Mouse (Mus musculus) heart, postnatal 14 days (tissue): ENCODE results near the gene Zbtb24. TPM values are rescaled to one million over a fixed set of nuclear protein-coding genes. Genes with fewer than 3 reads are reported as not detected.

Experiments
- DNase-seq, 2 experiments: peaks; one replicate each; pipeline ENCODE4 v3.0.0; 2021 to 2022
- intact Hi-C: fragments of 180-260 bp; cut with DNase I; formaldehyde crosslinking; loops from one replicate; pipeline ENCODE4 v1.15.1; 2025
- total RNA-seq, 2 experiments: library from RNA; stranded (reverse); gene quantifications; 2 replicates each; pipeline ENCODE4 v1.2.3; 2021

Zbtb24 gene
- total RNA-seq, 2 experiments from 2014 or later = 9.6 to 9.8 TPM

GRCm38 (mm10) chr10:41489294-41489693 lies 39.1 kb downstream of the Zbtb24 start:
- DNase-seq = no peak
- intact Hi-C loops = no loop called here

- intact Hi-C loops = no loop called here
- DNase-seq = peak; percentile 96 to 97
These were observed 39.7 kb downstream of the Zbtb24 start, which contains the start of the genes Smpd2 and Ppil6 for GRCm38 (mm10) chr10:41489708-41490517. TSS of gene Smpd2 (minus strand) at chr10:41490369. TSS of gene Ppil6 (plus strand) at chr10:41490439.

- DNase-seq = no peak
- intact Hi-C loops = no loop called here
These were observed 40.3 kb downstream of the Zbtb24 start for GRCm38 (mm10) chr10:41490518-41490873.

- DNase-seq = no peak
- intact Hi-C loops = no loop called here
These were observed 40.9 kb downstream of the Zbtb24 start for GRCm38 (mm10) chr10:41491111-41491510.

GRCm38 (mm10) chr10:41500941-41501340 lies 50.8 kb downstream of the Zbtb24 start:
- intact Hi-C loops = loop anchor here (10.0 kb wide), 1 partner anchor 46 kb away; the partner anchor contains the start of gene Zbtb24
- peak; percentile 49 to 61 for DNase-seq

GRCm38 (mm10) chr10:41504996-41505395 lies 54.8 kb downstream of the Zbtb24 start:
- intact Hi-C loops = loop anchor here (5.0 to 10.0 kb wide), 3 partner anchors 50 to 498 kb away; partner anchors contain the start of genes Ak9, Fig4 and Zbtb24
- no peak for DNase-seq

GRCm38 (mm10) chr10:41505446-41505845 lies 55.3 kb downstream of the Zbtb24 start:
- intact Hi-C loops = loop anchor here (5.0 to 10.0 kb wide), 3 partner anchors 51 to 498 kb away; partner anchors contain the start of genes Ak9, Fig4 and Zbtb24
- DNase-seq = peak; percentile 63 to 80

- intact Hi-C loops = loop anchor here (5.0 to 10.0 kb wide), 3 partner anchors 54 to 502 kb away; partner anchors contain the start of genes Ak9, Fig4 and Zbtb24
- DNase-seq = peak in 1 of 2 experiments; percentile 48
These were observed 59.0 kb downstream of the Zbtb24 start for GRCm38 (mm10) chr10:41509160-41509559.

GRCm38 (mm10) chr10:41514301-41514700 lies 64.1 kb downstream of the Zbtb24 start:
- intact Hi-C loops = loop anchor here (10.0 kb wide), 2 partner anchors 470 to 780 kb away; no protein-coding TSS in a partner anchor
- DNase-seq = no peak

- DNase-seq = no peak
- intact Hi-C loops = loop anchor here (10.0 kb wide), 2 partner anchors 470 to 780 kb away; no protein-coding TSS in a partner anchor
These were observed 64.7 kb downstream of the Zbtb24 start for GRCm38 (mm10) chr10:41514921-41515320.

Other genes starting within 250 kb of the Zbtb24 start
- gene Fig4, start 147.1 kb upstream of the Zbtb24 start, total RNA-seq = 10 to 100 TPM; 22.6 to 24.3 TPM
- under 1 TPM; 0.05 to 0.07 TPM for gene Ak9, start 146.4 kb upstream of the Zbtb24 start, total RNA-seq
- gene Mical1, start 25.9 kb downstream of the Zbtb24 start, total RNA-seq = 10 to 100 TPM; 20.6 to 20.8 TPM
- gene Smpd2, start 40.0 kb downstream of the Zbtb24 start, total RNA-seq = 10 to 100 TPM; 42.8 to 45.3 TPM
- gene Ppil6, start 40.1 kb downstream of the Zbtb24 start, total RNA-seq = 1 to 10 TPM; 1.6 to 3.0 TPM
- 100 to 1,000 TPM; 140 to 155 TPM for gene Cd164, start 69.0 kb downstream of the Zbtb24 start, total RNA-seq